Mouse (Mus musculus): ENCODE data around the gene Ltbp4.
A peak's percentile ranks its signal among the peaks of the same experiment; 100 is the strongest.

Gene Ltbp4

GRCm38 (mm10) chr7:27257046-27257851 lies 80.2 kb downstream of the Ltbp4 start:
- peak; percentile 88 for DNase-seq

- DNase-seq = peak; percentile 36
Measured at GRCm38 (mm10) chr7:27255721-27256120, 81.8 kb downstream of the Ltbp4 start.
